Mouse (Mus musculus) hindbrain, embryonic 16.5 days (tissue): ENCODE measurements at regions not wholly inside any gene's neighbourhood (a gene's known extent, or its start where the extent isn't known, plus 50 kb on each side); places are given as distances from the start of the nearest gene placed in this dataset.
"Not testable (repeated sequence)": the region's sequence is repeated elsewhere in the genome, so short reads cannot be mapped to it uniquely, and the experiment has no call there.

ENCODE experiments used
- ATAC-seq: fragments of 200-750 bp; cut with Nextera tagmentation; 2 replicates; pipeline ENCODE4 v1.8.0; 2017; ENCODE audit warnings: moderate TSS enrichment, moderate library complexity
- H3K27ac ChIP-seq: fragments of 300-500 bp; sonication (generic); 2 replicates; pipeline ENCODE4 v1.5.1; 2014; ENCODE audit warnings: low read depth, mild to moderate bottlenecking, control low read depth, low read length, moderate library complexity
- H3K27me3 ChIP-seq: fragments of 300-500 bp; sonication (generic); replicated peaks from 2 replicates; pipeline ENCODE4 v1.6.1; 2014; ENCODE audit warnings: low read length; ENCODE audit not compliant: control insufficient read depth, insufficient read depth
- H3K36me3 ChIP-seq: fragments of 300-500 bp; sonication (generic); 2 replicates; pipeline ENCODE4 v1.6.1; 2014; ENCODE audit warnings: mild to moderate bottlenecking, low read length, moderate library complexity, mixed read lengths; ENCODE audit not compliant: control insufficient read depth, insufficient read depth
- H3K4me1 ChIP-seq: fragments of 300-500 bp; sonication (generic); 2 replicates; pipeline ENCODE4 v1.6.1; 2014; ENCODE audit warnings: low read depth, low read length; ENCODE audit not compliant: control insufficient read depth, insufficient read depth
- H3K4me2 ChIP-seq: fragments of 300-500 bp; sonication (generic); 2 replicates; pipeline ENCODE4 v1.6.1; 2014; ENCODE audit warnings: mild to moderate bottlenecking, low read length, control low read depth, moderate library complexity
- H3K4me3 ChIP-seq: fragments of 300-500 bp; sonication (generic); 2 replicates; pipeline ENCODE4 v1.5.1; 2014; ENCODE audit warnings: mild to moderate bottlenecking, low read length, control low read depth, moderate library complexity
- H3K9ac ChIP-seq: fragments of 300-500 bp; sonication (generic); 2 replicates; pipeline ENCODE4 v1.6.1; 2014; ENCODE audit warnings: low read depth, mild to moderate bottlenecking, control low read depth, low read length, moderate library complexity
- H3K9me3 ChIP-seq: fragments of 300-500 bp; sonication (generic); 2 replicates; pipeline ENCODE4 v1.6.1; 2014; ENCODE audit warnings: mild to moderate bottlenecking, low read length, moderate library complexity; ENCODE audit not compliant: control insufficient read depth
- WGBS: fragments of 180-500 bp; shearing (Covaris S2); extraction: QIAGEN DNeasy Blood & Tissue Kit; methylation state at CpG from one replicate; pipeline ENCODE4 v1.1.7; 2014; 5-methylcytosine and 5-hydroxymethylcytosine counted together

GRCm38 (mm10) chr15:17356586-17356985 lies 628.0 kb downstream of the Cdh9 start:
- Histone ChIP-seq H3K4me2 (no peak overlapping the region), H3K4me3 (no peak overlapping the region), H3K36me3 (no peaks in the 10 kb centered on the region), H3K27ac (no peak overlapping the region), H3K9me3 (no peaks in the 10 kb centered on the region), H3K9ac (no peak overlapping the region), H3K27me3 (no peaks in the 10 kb centered on the region), H3K4me1 (no peaks in the 10 kb centered on the region)
- ATAC-seq, result no peak

DNA sequence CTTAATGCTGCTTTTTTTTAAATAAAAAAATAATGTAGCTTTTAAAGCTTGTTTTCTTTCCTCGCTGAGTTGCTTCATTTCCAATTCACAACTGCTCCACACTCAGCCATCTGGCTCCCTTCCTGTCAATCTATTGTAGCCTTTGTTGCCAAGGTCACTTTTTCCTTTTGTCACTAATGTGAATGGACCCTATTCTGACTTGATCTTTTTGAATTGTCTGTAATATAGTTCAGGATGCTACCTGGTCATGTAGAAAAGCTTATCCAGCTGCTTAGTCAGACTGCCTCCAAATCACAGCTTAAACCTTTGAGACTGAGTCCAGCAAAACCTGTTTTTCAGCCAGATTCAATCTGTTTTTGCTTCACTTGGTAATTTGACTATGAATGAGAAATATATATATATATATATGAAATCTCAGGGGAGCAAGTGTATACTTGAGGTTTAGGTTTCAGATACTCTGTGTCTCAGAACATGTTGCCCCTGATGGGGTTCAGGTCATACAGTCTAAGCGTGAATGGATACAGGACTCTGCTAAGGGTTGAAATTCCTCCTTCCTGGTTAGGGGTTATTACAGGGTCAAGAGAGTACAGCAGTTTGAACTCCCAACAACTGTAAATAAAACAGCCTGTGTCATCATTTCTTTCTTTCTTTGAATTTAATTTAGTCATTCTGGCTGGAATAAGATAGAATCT lies 628.7 kb downstream of the Cdh9 start:
- no peak for ATAC-seq
- H3K9ac ChIP-seq, result no peak overlapping the region
- WGBS, result 38% methylated on average over 2 of the region's 2 CpGs
- H3K27ac ChIP-seq, result no peak overlapping the region
- H3K9me3 ChIP-seq, result no peaks in the 10 kb centered on the region
- no peaks in the 10 kb centered on the region for H3K4me1 ChIP-seq
- no peaks in the 10 kb centered on the region for H3K27me3 ChIP-seq
- no peak overlapping the region for H3K4me3 ChIP-seq
- no peak overlapping the region for H3K4me2 ChIP-seq
- no peaks in the 10 kb centered on the region for H3K36me3 ChIP-seq

DNA sequence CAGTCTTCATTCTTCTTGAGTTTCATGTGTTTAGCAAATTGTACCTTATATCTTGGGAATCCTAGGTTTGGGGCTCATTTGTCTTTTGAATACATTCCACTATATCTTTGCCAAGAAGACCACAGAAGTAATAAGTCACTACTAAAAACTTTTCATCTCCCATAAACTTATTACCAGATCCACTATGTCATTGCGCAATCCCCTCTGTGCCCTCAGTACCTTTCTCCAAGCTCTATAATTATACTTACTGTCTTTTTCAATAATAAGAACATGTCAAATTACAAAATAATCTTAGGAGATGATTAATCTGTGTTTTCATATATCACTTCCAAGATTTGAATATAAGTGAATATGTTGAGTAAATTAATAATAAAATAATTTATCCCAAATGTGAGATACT lies 676.1 kb downstream of the Cdh9 start:
- no peaks in the 10 kb centered on the region for H3K9me3 ChIP-seq
- H3K36me3 ChIP-seq, result no peaks in the 10 kb centered on the region
- no peak overlapping the region for H3K4me3 ChIP-seq
- WGBS, result 100% methylated on average over 1 of the region's 1 CpGs
- no peak overlapping the region for H3K27ac ChIP-seq
- H3K27me3 ChIP-seq, result no peaks in the 10 kb centered on the region
- no peak for ATAC-seq
- no peak overlapping the region for H3K4me2 ChIP-seq
- H3K4me1 ChIP-seq, result no peaks in the 10 kb centered on the region
- H3K9ac ChIP-seq, result no peak overlapping the region

- Histone ChIP-seq H3K27ac (no peak overlapping the region), H3K36me3 (no peaks in the 10 kb centered on the region), H3K9me3 (no peaks in the 10 kb centered on the region), H3K4me3 (no peak overlapping the region), H3K4me2 (no peak overlapping the region), H3K4me1 (no peaks in the 10 kb centered on the region), H3K27me3 (no peaks in the 10 kb centered on the region), H3K9ac (no peak overlapping the region)
- peak; percentile 24; the same call in 1 of the 2 replicates for ATAC-seq
Observed at GRCm38 (mm10) chr15:17427747-17428146, 699.2 kb downstream of the Cdh9 start.

DNA sequence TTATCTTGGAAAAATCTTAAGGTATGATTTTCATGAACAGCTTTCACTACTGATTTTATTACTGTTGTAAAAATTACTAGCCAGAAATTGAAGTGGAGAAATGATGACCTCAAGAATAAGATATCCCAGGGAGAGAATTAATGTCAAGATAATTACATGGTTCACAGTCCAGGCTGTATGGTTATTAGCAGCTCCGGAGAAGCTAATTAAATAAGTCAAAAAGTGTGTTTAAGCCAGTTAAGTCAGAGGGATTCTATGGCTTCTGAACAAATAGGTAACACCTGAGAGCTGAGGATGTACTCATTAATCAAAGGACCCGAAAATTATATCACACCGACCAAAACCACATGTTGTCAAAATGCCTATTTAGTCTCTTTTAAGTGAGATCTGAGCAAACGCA lies 703.3 kb downstream of the Cdh9 start:
- no peak for ATAC-seq
- 56% methylated on average over 4 of the region's 4 CpGs for WGBS

DNA sequence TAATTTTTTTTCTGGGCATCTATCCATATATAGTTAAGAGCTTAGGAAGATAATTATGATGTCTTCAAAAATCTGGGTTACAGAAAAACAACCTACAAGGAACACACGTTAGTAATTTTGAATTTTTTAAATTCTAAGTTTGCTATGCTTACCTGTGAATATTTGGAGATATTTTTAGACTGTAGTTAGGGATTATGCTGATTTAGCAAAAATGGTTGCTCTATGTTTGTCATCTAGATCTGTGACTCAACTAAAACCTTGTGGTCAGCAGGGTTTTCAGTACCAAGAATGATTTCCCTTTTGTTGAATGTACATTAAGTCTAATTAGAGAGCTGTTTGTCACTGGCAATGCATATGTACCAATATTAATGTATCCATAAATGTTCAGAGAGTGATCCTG lies 707.3 kb downstream of the Cdh9 start:
- no peaks in the 10 kb centered on the region for H3K4me1 ChIP-seq
- H3K27me3 ChIP-seq, result no peaks in the 10 kb centered on the region
- no peaks in the 10 kb centered on the region for H3K36me3 ChIP-seq
- H3K4me2 ChIP-seq, result no peak overlapping the region
- no peak for ATAC-seq
- H3K9ac ChIP-seq, result no peak overlapping the region
- no peaks in the 10 kb centered on the region for H3K9me3 ChIP-seq
- 93% methylated on average over 1 of the region's 1 CpGs for WGBS
- no peak overlapping the region for H3K4me3 ChIP-seq
- H3K27ac ChIP-seq, result no peak overlapping the region

More for the DNA sequence above, 703.3 kb downstream of the Cdh9 start:
- no peak overlapping the region for H3K4me2 ChIP-seq
- H3K27me3 ChIP-seq, result no peaks in the 10 kb centered on the region
- H3K4me3 ChIP-seq, result no peak overlapping the region
- H3K9ac ChIP-seq, result no peak overlapping the region
- no peaks in the 10 kb centered on the region for H3K9me3 ChIP-seq
- no peaks in the 10 kb centered on the region for H3K4me1 ChIP-seq
- H3K27ac ChIP-seq, result no peak overlapping the region
- H3K36me3 ChIP-seq, result no peaks in the 10 kb centered on the region

- no peaks in the 10 kb centered on the region for H3K36me3 ChIP-seq
- H3K9me3 ChIP-seq, result no peaks in the 10 kb centered on the region
- no peak overlapping the region for H3K4me2 ChIP-seq
- WGBS, result 86% methylated on average over 4 of the region's 4 CpGs
- no peak for ATAC-seq
- H3K4me3 ChIP-seq, result no peak overlapping the region
- H3K4me1 ChIP-seq, result no peaks in the 10 kb centered on the region
- H3K9ac ChIP-seq, result no peak overlapping the region
- H3K27ac ChIP-seq, result no peak overlapping the region
- no peaks in the 10 kb centered on the region for H3K27me3 ChIP-seq
Observed at GRCm38 (mm10) chr15:17448218-17448617, 719.7 kb downstream of the Cdh9 start.

DNA sequence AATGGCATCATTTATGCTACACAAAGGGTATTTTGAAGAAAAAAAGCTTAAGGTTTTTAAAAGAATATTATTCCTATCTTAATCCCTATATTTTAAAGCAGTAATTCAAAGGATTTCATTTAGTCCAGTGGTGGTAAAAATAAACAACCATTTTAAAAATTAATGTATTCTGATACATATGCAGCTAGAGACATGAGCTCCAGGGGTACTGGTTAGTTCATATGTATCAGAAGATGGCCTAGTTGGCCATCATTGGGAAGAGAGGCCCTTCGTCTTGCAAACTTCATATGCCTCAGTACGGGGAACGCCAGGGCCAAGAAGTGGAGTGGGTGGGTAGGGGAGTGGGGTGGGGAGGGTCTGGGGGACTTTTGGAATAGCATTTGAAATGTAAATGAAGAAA lies 721.2 kb downstream of the Cdh9 start:
- not testable (repeated sequence) for H3K27me3 ChIP-seq, H3K4me3 ChIP-seq, H3K9me3 ChIP-seq, H3K36me3 ChIP-seq, ATAC-seq, H3K4me1 ChIP-seq, H3K27ac ChIP-seq, H3K4me2 ChIP-seq, H3K9ac ChIP-seq
- WGBS, result 91% methylated on average over 3 of the region's 3 CpGs

DNA sequence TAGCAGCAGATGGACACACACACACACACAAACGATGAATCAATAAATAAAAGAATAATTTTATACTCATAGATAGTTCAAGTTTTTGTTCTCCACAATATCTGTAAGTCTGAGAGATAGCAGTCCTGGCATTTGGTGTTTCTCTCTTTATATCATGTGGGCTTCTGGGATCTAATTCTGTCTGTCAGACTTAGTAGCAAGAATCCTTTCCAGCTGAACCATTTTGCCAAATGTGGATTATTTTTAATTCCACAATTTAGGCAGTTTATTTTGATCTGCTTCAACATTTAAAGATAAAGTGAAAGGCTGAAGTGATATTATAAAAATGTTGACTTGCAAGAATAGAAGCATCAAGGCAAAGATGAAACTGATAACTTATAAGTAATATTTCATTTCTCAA lies 738.5 kb downstream of the Cdh9 start:
- Histone ChIP-seq H3K9me3 (no peaks in the 10 kb centered on the region), H3K4me3 (no peak overlapping the region), H3K27ac (no peak overlapping the region), H3K27me3 (no peaks in the 10 kb centered on the region), H3K4me1 (no peaks in the 10 kb centered on the region), H3K9ac (no peak overlapping the region), H3K4me2 (no peak overlapping the region), H3K36me3 (no peaks in the 10 kb centered on the region)
- ATAC-seq, result no peak
- 82% methylated on average over 1 of the region's 1 CpGs for WGBS

GRCm38 (mm10) chr15:17493561-17493960 lies 765.0 kb downstream of the Cdh9 start:
- no peaks in the 10 kb centered on the region for H3K4me1 ChIP-seq
- 66% methylated on average over 2 of the region's 2 CpGs for WGBS
- H3K36me3 ChIP-seq, result no peaks in the 10 kb centered on the region
- no peaks in the 10 kb centered on the region for H3K9me3 ChIP-seq
- no peak overlapping the region for H3K4me3 ChIP-seq
- no peak for ATAC-seq
- H3K9ac ChIP-seq, result no peak overlapping the region
- no peak overlapping the region for H3K4me2 ChIP-seq
- H3K27me3 ChIP-seq, result no peaks in the 10 kb centered on the region
- H3K27ac ChIP-seq, result no peak overlapping the region
